Mouse (Mus musculus): Measurements from ENCODE around the gene Abca5.

- no peak for TF ChIP-seq CTCF (IDR thresholded peaks at IDR 0.05; ENCODE audit: borderline replicate concordance, insufficient read depth, low read depth, low read length)
- TF ChIP-seq POLR2A (IDR thresholded peaks at IDR 0.05; ENCODE audit: borderline replicate concordance, insufficient read depth, low read length) = no peak
Observed at GRCm38 (mm10) chr11:110257911-110258310, 79.6 kb downstream of the Abca5 start.

Data from cerebellum, adult 2 months (tissue).